Mouse (Mus musculus) midbrain, embryonic 14.5 days (tissue): ENCODE measurements around the gene Dhdh. TPM values are rescaled to one million over a fixed set of nuclear protein-coding genes. Genes with fewer than 3 reads are reported as not detected.
"Not testable (repeated sequence)": the region's sequence is repeated elsewhere in the genome, so short reads cannot be mapped to it uniquely, and the experiment has no call there.

ENCODE experiments used
- ATAC-seq: fragments of 200-750 bp; cut with Nextera tagmentation; 2 replicates; pipeline ENCODE4 v1.8.0; 2017; ENCODE audit warnings: moderate number of reproducible peaks, moderate library complexity; ENCODE audit not compliant: low FRiP score, low TSS enrichment
- DNase-seq: peaks from one replicate; pipeline ENCODE4 v3.0.0-alpha.2; 2015
- H3K27ac ChIP-seq: fragments of 300-500 bp; sonication (generic); replicated peaks from 2 replicates; pipeline ENCODE4 v1.5.1; 2014; ENCODE audit warnings: mild to moderate bottlenecking, low read depth, low read length, moderate library complexity
- H3K27me3 ChIP-seq: fragments of 300-500 bp; sonication (generic); 2 replicates; pipeline ENCODE4 v1.6.1; 2014; ENCODE audit warnings: low read length, control low read depth, mixed read lengths; ENCODE audit not compliant: control insufficient read depth, insufficient read depth
- H3K36me3 ChIP-seq: fragments of 300-500 bp; sonication (generic); 2 replicates; pipeline ENCODE4 v1.6.1; 2014; ENCODE audit warnings: low read length, control low read depth; ENCODE audit not compliant: control insufficient read depth, insufficient read depth
- H3K4me1 ChIP-seq: fragments of 300-500 bp; sonication (generic); 2 replicates; pipeline ENCODE4 v1.6.1; 2014; ENCODE audit warnings: mild to moderate bottlenecking, antibody characterized with exemption, low read length, control low read depth; ENCODE audit not compliant: control insufficient read depth, insufficient read depth
- H3K4me2 ChIP-seq: fragments of 300-500 bp; sonication (generic); 2 replicates; pipeline ENCODE4 v1.6.1; 2014; ENCODE audit warnings: mild to moderate bottlenecking, low read length, moderate library complexity
- H3K4me3 ChIP-seq: fragments of 300-500 bp; sonication (generic); replicated peaks from 2 replicates; pipeline ENCODE4 v1.5.1; 2014; ENCODE audit warnings: low read depth, low read length
- H3K9ac ChIP-seq: fragments of 300-500 bp; sonication (generic); replicated peaks from 2 replicates; pipeline ENCODE4 v1.6.1; 2014; ENCODE audit warnings: mild to moderate bottlenecking, low read length, moderate library complexity
- H3K9me3 ChIP-seq: fragments of 300-500 bp; sonication (generic); 2 replicates; pipeline ENCODE4 v1.6.1; 2016; ENCODE audit warnings: low read length, control low read depth, mixed read lengths; ENCODE audit not compliant: control insufficient read depth
- WGBS: fragments of 180-500 bp; shearing (Covaris S2); extraction: QIAGEN DNeasy Blood & Tissue Kit; methylation state at CpG from one replicate; pipeline ENCODE4 v1.1.7; 2014; 5-methylcytosine and 5-hydroxymethylcytosine counted together
- polyA plus RNA-seq: library from polyadenylated mRNA; unstranded; fragments of >200 nt; fragmentation: Nextera tagmentation; extraction: Ambion mirVana; gene quantifications from 2 replicates; pipeline ENCODE4 v1.2.1, GENCODE M21; 2014

Gene Dhdh
- 3.1 and 3.2 TPM in 2 replicates for polyA plus RNA-seq

GRCm38 (mm10) chr7:45488293-45489204 is at the start of gene Dhdh:
TSS of gene Dhdh (minus strand) at chr7:45488805.
- DNase-seq, result peak; percentile 75
- H3K9me3 ChIP-seq, result no peaks in the 10 kb centered on the region
- peak within 1 kb of the TSS; percentile 34 for H3K4me3 ChIP-seq
- 0 out of 2 replicates have a peak, but pooled peaks cover 9% of the 10 kb centered on the region for H3K4me1 ChIP-seq
- H3K27me3 ChIP-seq, result no peaks in the 10 kb centered on the region
- peak within 1 kb of the TSS; percentile 83 for H3K27ac ChIP-seq
- peak; percentile 59 for ATAC-seq
- peak within 1 kb of the TSS; percentile 57 for H3K9ac ChIP-seq
- peaks cover 14% of the 10 kb centered on the region for H3K36me3 ChIP-seq
- H3K4me2 ChIP-seq, result peak within 1 kb of the TSS; percentile 56
- WGBS, result 8% methylated on average over 38 of the region's 38 CpGs

GRCm38 (mm10) chr7:45537602-45538001 is 49.0 kb upstream of the Dhdh start:
- peaks cover 6% of the 10 kb centered on the region; the same call in 1 of the 2 replicates for H3K4me1 ChIP-seq
- H3K4me3 ChIP-seq, result peak overlapping the region; percentile 54
- peak overlapping the region; percentile 72; the same call in 1 of the 2 replicates for H3K9ac ChIP-seq
- H3K27me3 ChIP-seq, result no peaks in the 10 kb centered on the region
- H3K4me2 ChIP-seq, result peak overlapping the region; percentile 84
- DNase-seq (no peak), ATAC-seq (no peak)
- no peak overlapping the region for H3K27ac ChIP-seq
- H3K9me3 ChIP-seq, result no peaks in the 10 kb centered on the region
- 79% methylated on average over 10 of the region's 10 CpGs for whole genome bisulfite sequencing
- no peaks in the 10 kb centered on the region for H3K36me3 ChIP-seq

DNA sequence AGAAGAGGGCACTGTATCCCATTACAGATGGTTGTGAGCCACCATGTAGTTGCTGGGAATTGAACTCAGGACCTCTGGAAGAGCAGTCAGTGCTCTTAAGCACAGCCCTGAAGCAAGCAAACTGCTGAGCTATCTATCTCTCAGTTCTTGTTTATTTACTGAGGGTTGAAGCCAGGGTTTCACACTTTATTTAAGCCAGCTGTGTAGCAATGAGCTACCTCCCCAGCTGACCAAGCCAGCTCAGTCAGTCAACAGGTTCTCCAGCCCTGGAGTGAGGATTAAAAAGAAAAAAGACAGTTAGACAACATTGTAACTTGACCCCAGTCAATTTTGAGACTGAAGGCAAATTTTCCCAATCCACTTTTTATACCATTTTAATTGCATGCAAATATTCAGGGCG is 47.1 kb upstream of the Dhdh start:
- peaks cover 6% of the 10 kb centered on the region; the same call in 1 of the 2 replicates for H3K4me1 ChIP-seq
- H3K9me3 ChIP-seq, result no peaks in the 10 kb centered on the region
- H3K27ac ChIP-seq, result no peak overlapping the region
- H3K9ac ChIP-seq, result no peak overlapping the region
- H3K27me3 ChIP-seq, result no peaks in the 10 kb centered on the region
- DNase-seq, result no peak
- no peaks in the 10 kb centered on the region for H3K36me3 ChIP-seq
- no peak for ATAC-seq
- H3K4me3 ChIP-seq, result no peak overlapping the region
- WGBS, result 87% methylated on average over 1 of the region's 1 CpGs
- H3K4me2 ChIP-seq, result no peak overlapping the region

- WGBS, result 85% methylated on average over 2 of the region's 2 CpGs
- H3K4me1 ChIP-seq, result 0 out of 2 replicates have a peak, but pooled peaks cover under 1% of the 10 kb centered on the region
- no peak overlapping the region for H3K9ac ChIP-seq
- H3K27me3 ChIP-seq, result no peaks in the 10 kb centered on the region
- H3K4me2 ChIP-seq, result no peak overlapping the region
- no peaks in the 10 kb centered on the region for H3K9me3 ChIP-seq
- H3K4me3 ChIP-seq, result no peak overlapping the region
- no peak for DNase-seq
- ATAC-seq, result no peak
- H3K36me3 ChIP-seq, result no peaks in the 10 kb centered on the region
- no peak overlapping the region for H3K27ac ChIP-seq
Measured at GRCm38 (mm10) chr7:45530643-45531042, 42.0 kb upstream of the Dhdh start.

DNA sequence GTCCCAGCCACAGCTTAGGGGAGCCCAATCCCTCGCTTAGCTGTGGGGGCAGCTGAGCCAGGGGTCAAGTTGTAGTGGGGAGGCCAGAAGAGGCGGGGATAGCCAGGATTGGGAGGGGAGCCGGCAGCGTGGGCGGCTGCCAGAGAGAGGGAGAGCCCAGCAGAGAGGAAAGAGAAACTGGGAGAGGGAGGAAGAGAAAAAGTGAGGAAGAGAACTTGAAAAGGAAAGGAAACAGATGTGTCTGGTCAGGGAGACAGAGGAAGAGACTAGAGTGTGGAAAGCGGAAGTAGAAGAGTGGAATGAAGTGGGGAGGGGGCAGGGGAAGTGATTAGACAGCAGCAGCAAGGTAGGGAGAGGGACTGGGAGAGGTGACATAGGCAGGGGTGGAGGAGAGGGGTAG is 40.9 kb upstream of the Dhdh start:
- DNase-seq (no peak), ATAC-seq (no peak)
- no peak overlapping the region for H3K27ac ChIP-seq
- H3K4me1 ChIP-seq, result peaks cover 9% of the 10 kb centered on the region
- no peaks in the 10 kb centered on the region for H3K9me3 ChIP-seq
- WGBS, result 32% methylated on average over 6 of the region's 6 CpGs
- no peaks in the 10 kb centered on the region for H3K27me3 ChIP-seq
- no peak overlapping the region for H3K9ac ChIP-seq
- no peak overlapping the region for H3K4me3 ChIP-seq
- no peaks in the 10 kb centered on the region for H3K36me3 ChIP-seq
- H3K4me2 ChIP-seq, result no peak overlapping the region

DNA sequence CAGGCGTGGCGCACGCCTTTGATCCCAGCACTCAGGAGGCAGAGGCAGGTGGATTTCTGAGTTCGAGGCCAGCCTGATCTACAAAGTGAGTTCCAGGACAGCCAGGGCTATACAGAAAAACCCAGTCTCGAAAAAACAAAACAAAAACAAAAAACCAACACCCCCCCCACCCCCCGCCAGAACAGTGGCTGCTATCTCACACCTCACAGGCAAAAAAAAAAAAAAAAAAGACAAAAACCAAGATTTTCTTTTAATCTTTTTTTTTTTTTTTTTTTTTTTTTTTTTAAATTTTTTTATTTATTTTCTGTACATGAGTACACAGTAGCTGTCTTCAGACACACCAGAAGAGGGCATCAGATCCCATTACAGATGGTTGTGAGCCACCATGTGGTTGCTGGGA is 38.6 kb upstream of the Dhdh start:
- H3K9ac ChIP-seq, H3K4me3 ChIP-seq, DNase-seq, H3K4me2 ChIP-seq, H3K27ac ChIP-seq, H3K36me3 ChIP-seq, H3K27me3 ChIP-seq, ATAC-seq, H3K9me3 ChIP-seq: not testable (repeated sequence)
- peaks cover 10% of the 10 kb centered on the region for H3K4me1 ChIP-seq
- WGBS, result 93% methylated on average over 6 of the region's 6 CpGs

DNA sequence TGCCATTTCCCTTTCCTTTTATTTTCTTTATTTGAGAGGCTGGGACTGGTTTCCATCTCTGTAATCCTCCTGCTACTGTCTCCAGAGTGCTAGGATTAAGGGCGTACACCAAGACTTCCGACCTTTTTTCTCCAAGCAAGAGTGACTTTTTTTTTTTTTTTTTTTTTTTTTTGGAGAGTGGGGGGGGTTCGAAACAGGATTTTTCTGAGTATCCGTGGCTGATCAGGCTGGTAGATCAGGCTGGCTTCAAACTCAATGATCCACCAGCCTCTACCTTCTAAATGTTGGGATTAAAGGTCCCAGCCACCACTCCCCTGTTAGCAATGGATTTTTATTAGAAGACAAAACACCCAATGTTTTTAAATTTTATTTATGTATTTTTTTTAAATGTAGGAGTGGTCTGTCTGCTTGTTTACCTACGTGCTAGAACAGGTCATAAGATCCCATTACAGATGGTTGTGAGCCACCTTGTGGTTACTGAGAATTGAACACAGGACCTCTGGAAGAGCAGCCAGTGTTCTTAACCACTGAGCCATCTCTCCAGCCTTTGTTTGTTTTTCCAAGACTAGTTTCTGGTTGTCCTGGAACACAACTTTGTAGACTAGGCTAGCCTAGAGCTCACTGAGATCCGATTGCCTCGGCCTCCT is 38.0 kb upstream of the Dhdh start:
- peak overlapping the region; percentile 81; the same call in 1 of the 2 replicates for H3K9ac ChIP-seq
- H3K4me3 ChIP-seq, result peak overlapping the region; percentile 68
- no peaks in the 10 kb centered on the region for H3K9me3 ChIP-seq
- no peaks in the 10 kb centered on the region for H3K27me3 ChIP-seq
- DNase-seq (no peak), ATAC-seq (no peak)
- H3K4me2 ChIP-seq, result peak overlapping the region; percentile 89
- peaks cover 12% of the 10 kb centered on the region for H3K4me1 ChIP-seq
- H3K27ac ChIP-seq, result 0 out of 2 replicates have a peak overlapping the region, but pooled peaks have one; percentile 52
- H3K36me3 ChIP-seq, result no peaks in the 10 kb centered on the region
- WGBS, result 30% methylated on average over 7 of the region's 7 CpGs

DNA sequence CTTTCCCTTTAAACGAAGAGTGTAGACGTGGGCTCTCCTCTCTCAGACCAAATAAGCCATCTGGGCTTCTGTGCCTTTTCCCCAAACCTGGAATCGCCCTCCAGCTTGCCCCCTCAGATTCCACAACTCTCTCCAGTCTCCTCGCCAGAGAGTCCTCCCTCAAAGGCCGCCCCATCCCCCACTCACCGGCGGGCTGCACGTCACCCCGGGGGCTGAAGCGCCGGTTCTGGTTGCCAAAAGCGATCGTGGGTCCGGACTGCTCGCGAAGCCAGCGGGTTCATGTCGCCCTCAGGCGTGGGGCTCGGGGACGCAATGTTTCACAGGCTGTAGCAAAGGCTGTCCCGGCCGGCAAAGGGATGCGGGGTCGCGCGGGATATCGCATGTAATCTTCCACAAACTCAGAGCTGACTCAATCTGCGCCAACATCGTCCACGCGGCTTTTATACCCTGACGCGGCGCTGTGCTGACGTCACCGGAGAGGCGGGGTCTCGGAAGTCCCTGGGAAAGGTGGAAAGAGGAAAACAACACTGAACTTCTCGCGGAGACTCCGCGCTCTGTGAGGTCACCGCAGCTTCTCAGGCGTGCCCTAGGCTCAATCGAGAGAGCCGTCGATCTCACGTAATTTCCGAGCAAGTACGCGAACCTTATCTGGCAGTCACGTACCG is 37.3 kb upstream of the Dhdh start, which contains the start of the genes Ppp1r15a and Plekha4:
Ppp1r15a (minus strand) TSS at position 460 of the 665 bp plus-strand sequence.
Plekha4 (plus strand) TSS at position 522 of the 665 bp plus-strand sequence.
- Histone ChIP-seq H3K36me3 (no peaks in the 10 kb centered on the region), H3K27me3 (no peaks in the 10 kb centered on the region), H3K9ac (peak within 1 kb of the TSS; percentile 81), H3K4me1 (peaks cover 12% of the 10 kb centered on the region), H3K27ac (peak within 1 kb of the TSS; percentile 74), H3K4me3 (peak within 1 kb of the TSS; percentile 68), H3K9me3 (no peaks in the 10 kb centered on the region), H3K4me2 (peak within 1 kb of the TSS; percentile 89)
- DNase-seq (peak; percentile 94), ATAC-seq (peak; percentile 82)
- WGBS, result under 1% methylated on average over 54 of the region's 54 CpGs
